Mouse (Mus musculus) ES-E14 (cell line): ENCODE measurements around the gene A330070K13Rik.

Experiments used
- CHD2 ChIP-seq: IDR thresholded peaks from 2 replicates; pipeline ENCODE4 v1.6.1; 2014; ENCODE audit warnings: mild to moderate bottlenecking, low read depth, low read length, inconsistent platforms
- MAFK ChIP-seq: IDR thresholded peaks from 2 replicates; pipeline ENCODE4 v1.6.1; 2014; ENCODE audit warnings: mild to moderate bottlenecking, low read depth, low read length, inconsistent platforms; ENCODE audit not compliant: insufficient read depth
- ZC3H11A ChIP-seq: IDR thresholded peaks from 2 replicates; pipeline ENCODE4 v1.6.1; 2012; ENCODE audit warnings: low read depth, mild to moderate bottlenecking, inconsistent platforms, low read length, borderline replicate concordance
- ZNF384 ChIP-seq: IDR thresholded peaks from 2 replicates; pipeline ENCODE4 v1.6.1; 2012; ENCODE audit warnings: low read depth, low read length, inconsistent platforms

DNA sequence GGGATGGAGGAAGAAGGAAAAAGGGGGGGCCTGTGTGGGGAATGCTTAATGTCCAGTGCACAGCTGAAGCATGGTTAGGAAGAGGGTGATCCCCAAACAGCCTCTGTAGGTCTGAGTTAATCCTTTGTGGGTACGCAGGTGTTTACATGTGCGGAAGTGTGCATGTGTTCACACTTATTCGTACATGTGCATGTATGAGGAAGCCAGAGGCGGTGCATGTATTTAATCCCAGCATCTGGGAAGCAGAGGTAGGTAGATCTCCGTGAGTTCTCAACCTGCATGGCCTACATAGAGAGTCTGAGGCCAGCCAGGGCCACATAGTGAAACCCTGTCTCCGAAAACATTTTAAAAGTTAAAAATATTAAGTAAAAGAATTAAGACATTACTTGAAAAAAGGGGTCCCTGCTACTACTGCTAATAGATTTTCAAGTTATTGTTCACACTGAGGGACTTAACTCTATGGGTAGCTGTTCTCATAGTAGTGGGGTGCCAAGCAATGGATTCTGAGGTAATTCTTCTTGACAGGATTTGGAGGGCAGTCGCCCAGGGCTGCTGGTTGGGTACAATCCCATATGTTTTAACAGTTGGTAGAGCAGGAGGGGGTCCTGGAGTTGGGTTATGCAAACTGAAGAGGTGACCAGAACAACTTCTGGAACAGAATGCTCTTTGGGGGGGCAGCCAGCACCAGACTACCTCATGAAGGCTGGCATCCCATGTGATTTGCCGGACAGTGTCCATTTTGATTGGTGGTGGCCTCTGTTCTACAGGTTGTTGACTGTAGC is 15.9 kb upstream of the A330070K13Rik start:
- TF ChIP-seq CHD2 (no peak), MAFK (no peak), ZNF384 (no peak), ZC3H11A (no peak)
